Mouse (Mus musculus): ENCODE measurements around the gene Ankrd33b.

GRCm38 (mm10) chr15:31381936-31382468 is 14.5 kb upstream of the Ankrd33b start:
- TF ChIP-seq CTCF (IDR thresholded peaks at IDR 0.05; ENCODE audit: borderline replicate concordance, insufficient read depth, low read length) (no peak), POLR2A (IDR thresholded peaks at IDR 0.05; ENCODE audit: low read depth, low read length) (no peak)

Data from embryonic fibroblast, embryonic 13.5 days (primary cell).